Mouse (Mus musculus): ENCODE measurements around the gene Piga. TPM values are rescaled to one million over a fixed set of nuclear protein-coding genes. Genes with fewer than 3 reads are reported as not detected.

Gene Piga
- polyA plus RNA-seq, 1 experiment from 2014 or later: 4.3 TPM

- no peaks in the 10 kb centered on the region for H3K27me3 ChIP-seq (ENCODE audit: control insufficient read depth, insufficient read depth, low read depth, low read length)
- WGBS: 88% methylated on average over 2 of the region's 2 CpGs
- H3K36me3 ChIP-seq (ENCODE audit: control insufficient read depth, insufficient read depth, low read length): no peaks in the 10 kb centered on the region
- no peaks in the 10 kb centered on the region for H3K4me1 ChIP-seq (ENCODE audit: control insufficient read depth, insufficient read depth, low read length)
- H3K4me2 ChIP-seq (ENCODE audit: low read length): no peak overlapping the region
- no peak for ATAC-seq
- H3K27ac ChIP-seq (ENCODE audit: low read length): no peak overlapping the region
- no peaks in the 10 kb centered on the region for H3K9me3 ChIP-seq (replicated peaks; ENCODE audit: control insufficient read depth, low read length, poor library complexity, severe bottlenecking)
- no peak overlapping the region for H3K4me3 ChIP-seq (ENCODE audit: low read depth, low read length)
- H3K9ac ChIP-seq (ENCODE audit: low read depth, low read length): no peak overlapping the region
These were observed 8.6 kb downstream of the Piga start for GRCm38 (mm10) chrX:164428224-164428623.

GRCm38 (mm10) chrX:164430621-164431020, 11.0 kb downstream of the Piga start:
- no peaks in the 10 kb centered on the region for H3K27me3 ChIP-seq (ENCODE audit: control insufficient read depth, insufficient read depth, low read depth, low read length)
- no peak overlapping the region for H3K4me2 ChIP-seq (ENCODE audit: low read length)
- H3K4me1 ChIP-seq (ENCODE audit: control insufficient read depth, insufficient read depth, low read length): no peaks in the 10 kb centered on the region
- no peak overlapping the region for H3K27ac ChIP-seq (ENCODE audit: low read length)
- WGBS: 86% methylated on average over 6 of the region's 6 CpGs
- no peak overlapping the region for H3K9ac ChIP-seq (ENCODE audit: low read depth, low read length)
- ATAC-seq: no peak
- H3K4me3 ChIP-seq (ENCODE audit: low read depth, low read length): no peak overlapping the region
- no peaks in the 10 kb centered on the region for H3K9me3 ChIP-seq (replicated peaks; ENCODE audit: control insufficient read depth, low read length, poor library complexity, severe bottlenecking)
- no peaks in the 10 kb centered on the region for H3K36me3 ChIP-seq (ENCODE audit: control insufficient read depth, insufficient read depth, low read length)

GRCm38 (mm10) chrX:164431133-164431532, 11.5 kb downstream of the Piga start:
- ATAC-seq: no peak
- H3K36me3 ChIP-seq (ENCODE audit: control insufficient read depth, insufficient read depth, low read length): no peaks in the 10 kb centered on the region
- no peaks in the 10 kb centered on the region for H3K9me3 ChIP-seq (replicated peaks; ENCODE audit: control insufficient read depth, low read length, poor library complexity, severe bottlenecking)
- H3K4me3 ChIP-seq (ENCODE audit: low read depth, low read length): no peak overlapping the region
- no peak overlapping the region for H3K9ac ChIP-seq (ENCODE audit: low read depth, low read length)
- H3K4me2 ChIP-seq (ENCODE audit: low read length): no peak overlapping the region
- 93% methylated on average over 2 of the region's 2 CpGs for WGBS
- no peaks in the 10 kb centered on the region for H3K27me3 ChIP-seq (ENCODE audit: control insufficient read depth, insufficient read depth, low read depth, low read length)
- no peaks in the 10 kb centered on the region for H3K4me1 ChIP-seq (ENCODE audit: control insufficient read depth, insufficient read depth, low read length)
- no peak overlapping the region for H3K27ac ChIP-seq (ENCODE audit: low read length)

GRCm38 (mm10) chrX:164431541-164431940, 12.0 kb downstream of the Piga start:
- WGBS: 88% methylated on average over 6 of the region's 6 CpGs
- Histone ChIP-seq H3K36me3 (ENCODE audit: control insufficient read depth, insufficient read depth, low read length) (no peaks in the 10 kb centered on the region), H3K9ac (ENCODE audit: low read depth, low read length) (no peak overlapping the region), H3K4me3 (ENCODE audit: low read depth, low read length) (no peak overlapping the region), H3K4me1 (ENCODE audit: control insufficient read depth, insufficient read depth, low read length) (no peaks in the 10 kb centered on the region), H3K27ac (ENCODE audit: low read length) (no peak overlapping the region), H3K4me2 (ENCODE audit: low read length) (no peak overlapping the region), H3K9me3 (replicated peaks; ENCODE audit: control insufficient read depth, low read length, poor library complexity, severe bottlenecking) (no peaks in the 10 kb centered on the region), H3K27me3 (ENCODE audit: control insufficient read depth, insufficient read depth, low read depth, low read length) (no peaks in the 10 kb centered on the region)
- no peak for ATAC-seq

- H3K36me3 ChIP-seq (ENCODE audit: control insufficient read depth, insufficient read depth, low read length): no peaks in the 10 kb centered on the region
- H3K4me1 ChIP-seq (ENCODE audit: control insufficient read depth, insufficient read depth, low read length): no peaks in the 10 kb centered on the region
- no peak overlapping the region for H3K27ac ChIP-seq (ENCODE audit: low read length)
- WGBS: 94% methylated on average over 9 of the region's 9 CpGs
- no peak overlapping the region for H3K9ac ChIP-seq (ENCODE audit: low read depth, low read length)
- H3K4me3 ChIP-seq (ENCODE audit: low read depth, low read length): no peak overlapping the region
- ATAC-seq: no peak
- H3K9me3 ChIP-seq (replicated peaks; ENCODE audit: control insufficient read depth, low read length, poor library complexity, severe bottlenecking): no peaks in the 10 kb centered on the region
- no peaks in the 10 kb centered on the region for H3K27me3 ChIP-seq (ENCODE audit: control insufficient read depth, insufficient read depth, low read depth, low read length)
- no peak overlapping the region for H3K4me2 ChIP-seq (ENCODE audit: low read length)
These were observed 13.1 kb downstream of the Piga start for GRCm38 (mm10) chrX:164432682-164433081.

GRCm38 (mm10) chrX:164436709-164437108, 17.1 kb downstream of the Piga start, which contains the start of gene Asb11:
Asb11 (plus strand) TSS chrX:164436994.
- Histone ChIP-seq H3K9ac (ENCODE audit: low read depth, low read length) (no peak within 1 kb of the TSS), H3K4me2 (ENCODE audit: low read length) (no peak within 1 kb of the TSS), H3K4me1 (ENCODE audit: control insufficient read depth, insufficient read depth, low read length) (no peaks in the 10 kb centered on the region), H3K4me3 (ENCODE audit: low read depth, low read length) (no peak within 1 kb of the TSS), H3K36me3 (ENCODE audit: control insufficient read depth, insufficient read depth, low read length) (no peaks in the 10 kb centered on the region), H3K27me3 (ENCODE audit: control insufficient read depth, insufficient read depth, low read depth, low read length) (no peaks in the 10 kb centered on the region), H3K27ac (ENCODE audit: low read length) (no peak within 1 kb of the TSS), H3K9me3 (replicated peaks; ENCODE audit: control insufficient read depth, low read length, poor library complexity, severe bottlenecking) (no peaks in the 10 kb centered on the region)
- WGBS: 81% methylated on average over 8 of the region's 8 CpGs
- no peak for ATAC-seq

GRCm38 (mm10) chrX:164439462-164439861, 19.9 kb downstream of the Piga start:
- no peaks in the 10 kb centered on the region for H3K4me1 ChIP-seq (ENCODE audit: control insufficient read depth, insufficient read depth, low read length)
- H3K36me3 ChIP-seq (ENCODE audit: control insufficient read depth, insufficient read depth, low read length): no peaks in the 10 kb centered on the region
- 87% methylated on average over 7 of the region's 7 CpGs for WGBS
- H3K4me2 ChIP-seq (ENCODE audit: low read length): no peak overlapping the region
- ATAC-seq: no peak
- H3K27ac ChIP-seq (ENCODE audit: low read length): no peak overlapping the region
- no peaks in the 10 kb centered on the region for H3K27me3 ChIP-seq (ENCODE audit: control insufficient read depth, insufficient read depth, low read depth, low read length)
- no peak overlapping the region for H3K9ac ChIP-seq (ENCODE audit: low read depth, low read length)
- no peaks in the 10 kb centered on the region for H3K9me3 ChIP-seq (replicated peaks; ENCODE audit: control insufficient read depth, low read length, poor library complexity, severe bottlenecking)
- H3K4me3 ChIP-seq (ENCODE audit: low read depth, low read length): no peak overlapping the region

- Histone ChIP-seq H3K9ac (ENCODE audit: low read depth, low read length) (no peak overlapping the region), H3K4me2 (ENCODE audit: low read length) (no peak overlapping the region), H3K4me3 (ENCODE audit: low read depth, low read length) (no peak overlapping the region), H3K4me1 (ENCODE audit: control insufficient read depth, insufficient read depth, low read length) (no peaks in the 10 kb centered on the region), H3K9me3 (replicated peaks; ENCODE audit: control insufficient read depth, low read length, poor library complexity, severe bottlenecking) (no peaks in the 10 kb centered on the region), H3K27me3 (ENCODE audit: control insufficient read depth, insufficient read depth, low read depth, low read length) (no peaks in the 10 kb centered on the region), H3K36me3 (ENCODE audit: control insufficient read depth, insufficient read depth, low read length) (no peaks in the 10 kb centered on the region), H3K27ac (ENCODE audit: low read length) (no peak overlapping the region)
- WGBS: 64% methylated on average over 2 of the region's 2 CpGs
- ATAC-seq: no peak
These were observed 20.6 kb downstream of the Piga start for GRCm38 (mm10) chrX:164440140-164440539.

GRCm38 (mm10) chrX:164440703-164441102, 21.1 kb downstream of the Piga start:
- WGBS: 80% methylated on average over 3 of the region's 3 CpGs
- Histone ChIP-seq H3K4me3 (ENCODE audit: low read depth, low read length) (no peak overlapping the region), H3K36me3 (ENCODE audit: control insufficient read depth, insufficient read depth, low read length) (no peaks in the 10 kb centered on the region), H3K27me3 (ENCODE audit: control insufficient read depth, insufficient read depth, low read depth, low read length) (no peaks in the 10 kb centered on the region), H3K4me1 (ENCODE audit: control insufficient read depth, insufficient read depth, low read length) (no peaks in the 10 kb centered on the region), H3K27ac (ENCODE audit: low read length) (no peak overlapping the region), H3K4me2 (ENCODE audit: low read length) (no peak overlapping the region), H3K9me3 (replicated peaks; ENCODE audit: control insufficient read depth, low read length, poor library complexity, severe bottlenecking) (no peaks in the 10 kb centered on the region), H3K9ac (ENCODE audit: low read depth, low read length) (no peak overlapping the region)
- no peak for ATAC-seq

GRCm38 (mm10) chrX:164441306-164441705, 21.7 kb downstream of the Piga start:
- 87% methylated on average over 3 of the region's 3 CpGs for WGBS
- Histone ChIP-seq H3K27ac (ENCODE audit: low read length) (no peak overlapping the region), H3K36me3 (ENCODE audit: control insufficient read depth, insufficient read depth, low read length) (no peaks in the 10 kb centered on the region), H3K9ac (ENCODE audit: low read depth, low read length) (no peak overlapping the region), H3K9me3 (replicated peaks; ENCODE audit: control insufficient read depth, low read length, poor library complexity, severe bottlenecking) (no peaks in the 10 kb centered on the region), H3K27me3 (ENCODE audit: control insufficient read depth, insufficient read depth, low read depth, low read length) (no peaks in the 10 kb centered on the region), H3K4me2 (ENCODE audit: low read length) (no peak overlapping the region), H3K4me3 (ENCODE audit: low read depth, low read length) (no peak overlapping the region), H3K4me1 (ENCODE audit: control insufficient read depth, insufficient read depth, low read length) (no peaks in the 10 kb centered on the region)
- no peak for ATAC-seq
